Mouse (Mus musculus): ENCODE data around the gene Tmem159. TPM values are rescaled to one million over a fixed set of nuclear protein-coding genes. Genes with fewer than 3 reads are reported as not detected.

The Tmem159 gene
- polyA plus RNA-seq, 1 experiment from 2014 or later: 35.6 TPM

DNA sequence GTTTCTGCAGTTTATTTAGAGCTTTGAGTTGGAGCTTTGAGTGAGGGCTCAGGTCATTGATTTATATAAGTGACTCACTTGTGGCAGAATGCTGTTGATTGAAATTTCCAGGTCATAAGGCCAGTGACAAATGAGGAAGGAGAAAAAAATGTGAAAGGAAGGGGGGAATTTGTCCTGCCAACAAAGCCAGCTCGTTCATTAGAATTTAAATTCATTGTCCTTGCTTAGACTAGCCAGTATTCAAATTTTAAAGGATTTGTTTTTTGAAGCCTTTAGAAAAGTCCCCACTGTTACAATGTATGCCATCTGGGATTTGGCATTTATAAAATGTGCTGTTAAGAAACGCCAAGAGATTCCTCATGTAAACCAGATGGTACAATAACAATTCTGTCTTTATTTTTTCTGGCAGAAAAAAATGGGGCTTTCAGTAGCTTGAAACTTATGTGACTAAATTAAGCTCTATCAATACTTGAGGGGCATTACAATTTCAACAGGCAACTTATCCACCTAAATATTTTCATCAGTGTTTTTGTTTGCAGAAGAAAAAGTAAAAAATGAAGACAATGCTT is 54.8 kb downstream of the Tmem159 start:
- no peak overlapping the region for H3K4me2 ChIP-seq (ENCODE audit: low read depth, low read length)
- H3K27ac ChIP-seq (ENCODE audit: low read length): no peak overlapping the region
- 0 out of 2 replicates have a peak, but pooled peaks have one; percentile 66 for ATAC-seq (ENCODE audit: insufficient read depth, low FRiP score)
- 23% methylated on average over 2 of the region's 2 CpGs for WGBS
- H3K27me3 ChIP-seq (ENCODE audit: control insufficient read depth, insufficient read depth, low read length): no peaks in the 10 kb centered on the region
- H3K4me3 ChIP-seq (replicated peaks; ENCODE audit: low read length): no peak overlapping the region
- no peak overlapping the region for H3K9ac ChIP-seq (ENCODE audit: low read length)
- H3K9me3 ChIP-seq (replicated peaks; ENCODE audit: control insufficient read depth, low read length): no peaks in the 10 kb centered on the region
- H3K4me1 ChIP-seq (ENCODE audit: control insufficient read depth, insufficient read depth, low read length): no peaks in the 10 kb centered on the region
- no peaks in the 10 kb centered on the region for H3K36me3 ChIP-seq (ENCODE audit: control insufficient read depth, insufficient read depth, low read length)

GRCm38 (mm10) chr7:120157575-120158061 is 55.5 kb downstream of the Tmem159 start:
- no peak for ATAC-seq (ENCODE audit: insufficient read depth, low FRiP score)
- no peak overlapping the region for H3K4me3 ChIP-seq (replicated peaks; ENCODE audit: low read length)
- H3K4me2 ChIP-seq (ENCODE audit: low read depth, low read length): no peak overlapping the region
- 46% methylated on average over 5 of the region's 5 CpGs for WGBS
- H3K27me3 ChIP-seq (ENCODE audit: control insufficient read depth, insufficient read depth, low read length): no peaks in the 10 kb centered on the region
- no peaks in the 10 kb centered on the region for H3K9me3 ChIP-seq (replicated peaks; ENCODE audit: control insufficient read depth, low read length)
- no peak overlapping the region for H3K9ac ChIP-seq (ENCODE audit: low read length)
- H3K36me3 ChIP-seq (ENCODE audit: control insufficient read depth, insufficient read depth, low read length): no peaks in the 10 kb centered on the region
- H3K4me1 ChIP-seq (ENCODE audit: control insufficient read depth, insufficient read depth, low read length): no peaks in the 10 kb centered on the region
- H3K27ac ChIP-seq (ENCODE audit: low read length): no peak overlapping the region

DNA sequence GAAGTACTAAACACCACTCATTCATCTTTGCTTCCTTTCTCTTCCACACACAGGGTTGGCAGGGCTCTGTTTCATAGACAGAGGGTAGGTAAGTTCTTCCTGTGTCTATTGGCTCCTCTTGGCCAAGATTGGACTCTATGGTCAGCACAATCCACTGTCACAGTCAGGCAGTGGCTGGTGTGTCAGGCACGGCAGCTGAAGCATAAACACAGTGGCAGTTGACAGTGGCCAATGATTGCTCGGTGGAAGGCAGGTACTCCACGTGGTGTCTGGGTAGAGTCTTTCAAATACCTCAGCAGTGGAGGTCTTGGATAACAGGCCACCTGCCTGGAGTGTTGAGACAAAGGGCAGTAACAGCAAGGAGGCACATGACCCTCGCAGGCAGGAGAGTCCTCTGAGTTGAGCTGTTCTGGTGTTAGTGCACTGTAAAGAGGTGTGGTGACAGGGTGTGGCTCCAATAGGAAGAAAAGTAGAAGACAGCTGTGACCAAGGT is 56.0 kb downstream of the Tmem159 start:
- no peaks in the 10 kb centered on the region for H3K36me3 ChIP-seq (ENCODE audit: control insufficient read depth, insufficient read depth, low read length)
- WGBS: 34% methylated on average over 4 of the region's 4 CpGs
- no peaks in the 10 kb centered on the region for H3K4me1 ChIP-seq (ENCODE audit: control insufficient read depth, insufficient read depth, low read length)
- H3K9me3 ChIP-seq (replicated peaks; ENCODE audit: control insufficient read depth, low read length): no peaks in the 10 kb centered on the region
- no peak overlapping the region for H3K27ac ChIP-seq (ENCODE audit: low read length)
- H3K4me2 ChIP-seq (ENCODE audit: low read depth, low read length): no peak overlapping the region
- no peak overlapping the region for H3K4me3 ChIP-seq (replicated peaks; ENCODE audit: low read length)
- H3K27me3 ChIP-seq (ENCODE audit: control insufficient read depth, insufficient read depth, low read length): no peaks in the 10 kb centered on the region
- peak; percentile 73 for ATAC-seq (ENCODE audit: insufficient read depth, low FRiP score)
- no peak overlapping the region for H3K9ac ChIP-seq (ENCODE audit: low read length)

DNA sequence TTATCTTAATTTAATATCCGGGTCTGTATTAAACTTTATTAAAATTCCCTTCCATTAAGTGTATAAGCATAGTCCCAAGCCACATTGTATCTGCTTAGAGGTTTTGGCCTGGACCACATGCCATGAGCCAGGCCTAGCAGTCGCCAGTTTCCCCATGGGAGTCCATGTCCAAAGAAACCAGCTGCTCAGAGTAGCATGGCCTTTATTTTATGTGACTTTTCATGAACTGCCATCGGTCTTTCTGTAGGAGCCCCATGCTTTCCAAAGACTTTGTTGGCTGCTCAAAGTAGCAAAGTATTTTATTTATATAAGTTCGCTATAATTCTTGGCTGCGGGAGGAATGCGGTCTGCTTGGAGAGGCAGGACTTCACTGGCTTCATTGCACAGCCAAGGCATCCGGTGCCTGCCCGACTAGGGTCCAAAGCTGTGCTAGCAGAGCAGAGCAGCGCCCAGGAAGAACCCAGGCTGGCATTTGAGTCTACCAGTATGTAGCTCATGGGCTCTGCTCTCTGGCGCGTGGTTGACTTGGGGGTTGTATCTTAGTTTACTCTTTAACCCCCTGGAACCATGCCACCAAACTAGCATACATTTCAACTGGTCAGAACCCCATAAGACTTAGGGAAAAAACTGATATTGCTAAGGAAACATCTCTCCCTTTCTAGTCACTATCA is 61.6 kb downstream of the Tmem159 start:
- no peak overlapping the region for H3K4me2 ChIP-seq (ENCODE audit: low read depth, low read length)
- no peaks in the 10 kb centered on the region for H3K4me1 ChIP-seq (ENCODE audit: control insufficient read depth, insufficient read depth, low read length)
- 77% methylated on average over 11 of the region's 11 CpGs for WGBS
- no peak for ATAC-seq (ENCODE audit: insufficient read depth, low FRiP score)
- H3K27ac ChIP-seq (ENCODE audit: low read length): no peak overlapping the region
- no peaks in the 10 kb centered on the region for H3K27me3 ChIP-seq (ENCODE audit: control insufficient read depth, insufficient read depth, low read length)
- H3K4me3 ChIP-seq (replicated peaks; ENCODE audit: low read length): no peak overlapping the region
- H3K9me3 ChIP-seq (replicated peaks; ENCODE audit: control insufficient read depth, low read length): no peaks in the 10 kb centered on the region
- no peak overlapping the region for H3K9ac ChIP-seq (ENCODE audit: low read length)
- no peaks in the 10 kb centered on the region for H3K36me3 ChIP-seq (ENCODE audit: control insufficient read depth, insufficient read depth, low read length)

Other genes with a start within 250 kb of the Tmem159 start
- 8.3 and 9.6 TPM in 2 replicates for gene Lyrm1, start 206.5 kb upstream of the Tmem159 start, polyA plus RNA-seq (2015; fragmentation: Nextera tagmentation; extraction: Ambion mirVana)
- gene Dcun1d3, start 206.1 kb upstream of the Tmem159 start, polyA plus RNA-seq (2015; fragmentation: Nextera tagmentation; extraction: Ambion mirVana): 11.1 and 11.3 TPM in 2 replicates
- gene Dnah3, start 7.1 kb upstream of the Tmem159 start, polyA plus RNA-seq (2015; fragmentation: Nextera tagmentation; extraction: Ambion mirVana): not detected in 2 replicates
- 0.19 and 0.27 TPM in 2 replicates for gene Zp2, start 42.9 kb downstream of the Tmem159 start, polyA plus RNA-seq (2015; fragmentation: Nextera tagmentation; extraction: Ambion mirVana)
- gene Anks4b, start 71.5 kb downstream of the Tmem159 start, polyA plus RNA-seq (2015; fragmentation: Nextera tagmentation; extraction: Ambion mirVana): 1.4 and 2.0 TPM in 2 replicates
- 7.8 and 10.6 TPM in 2 replicates for gene Crym, start 99.8 kb downstream of the Tmem159 start, polyA plus RNA-seq (2015; fragmentation: Nextera tagmentation; extraction: Ambion mirVana)
- gene Abca14, start 101.6 kb downstream of the Tmem159 start, polyA plus RNA-seq (2015; fragmentation: Nextera tagmentation; extraction: Ambion mirVana): not detected in 2 replicates
- gene Abca15, start 226.3 kb downstream of the Tmem159 start, polyA plus RNA-seq (2015; fragmentation: Nextera tagmentation; extraction: Ambion mirVana): not detected in 2 replicates

Measured in stomach, embryonic 16.5 days (tissue).